Mouse (Mus musculus): ENCODE data around the gene Kcnd1. TPM values are rescaled to one million over a fixed set of nuclear protein-coding genes. Genes with fewer than 3 reads are reported as not detected.

The Kcnd1 gene
- polyA plus RNA-seq, 2 experiments, result 0.19 to 0.37 TPM

DNA sequence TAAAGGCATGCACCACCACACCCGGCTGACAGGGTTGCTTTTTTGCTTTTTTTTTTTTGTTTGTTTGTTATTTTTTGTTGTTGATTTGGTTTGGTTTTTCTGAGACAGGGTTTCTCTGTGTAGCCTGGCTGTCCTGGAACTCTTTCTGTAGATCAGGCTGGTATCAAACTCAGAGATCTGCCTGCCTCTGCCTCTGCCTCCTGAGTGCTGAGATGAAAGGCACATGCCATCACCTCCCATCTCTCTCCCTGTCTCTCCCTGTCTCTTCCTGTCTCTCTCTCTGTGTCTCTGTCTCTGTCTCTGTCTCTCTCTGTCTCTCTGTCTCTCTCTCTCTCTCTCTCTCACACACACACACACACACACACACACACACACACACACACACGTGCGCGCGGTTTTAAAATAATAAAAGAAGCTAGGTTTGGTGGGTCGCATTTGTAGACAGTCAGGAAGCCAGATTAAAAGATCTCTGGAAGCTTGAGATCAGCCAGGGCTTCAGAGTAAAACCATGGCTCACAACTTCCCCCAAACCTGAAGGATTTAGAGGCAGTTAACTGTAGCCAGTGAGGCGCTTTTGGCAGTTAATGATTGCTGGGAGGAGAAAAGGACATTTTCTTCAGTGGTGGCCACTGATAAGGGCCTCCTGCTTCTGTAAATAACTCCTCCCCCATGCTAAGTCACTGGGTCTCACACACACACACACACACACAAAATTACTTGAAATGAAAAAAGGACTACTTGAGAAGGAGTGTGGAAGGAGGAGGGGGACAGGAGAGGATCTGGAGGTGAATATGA is 43.4 kb upstream of the Kcnd1 start:
- WGBS (ENCODE audit: insufficient replicate concordance), result 19% methylated on average over 7 of the region's 7 CpGs
- H3K27ac ChIP-seq, result peak overlapping the region; percentile 96
- DNase-seq (ENCODE audit: low read depth in 3 of 3, low spot score in 3 of 3) (peak; percentile 62 to 68 (median 64)), ATAC-seq (ENCODE audit: insufficient read depth) (peak; percentile 88)
- H3K36me3 ChIP-seq (replicated peaks; ENCODE audit: control insufficient read depth, insufficient read depth, low read depth), result no peaks in the 10 kb centered on the region; the same call in 1 of the 2 replicates
- no peak overlapping the region for H3K4me3 ChIP-seq (ENCODE audit: insufficient read depth in 1 of 2, low read depth in 2 of 2, low read length in 2 of 2)
- H3K9ac ChIP-seq (replicated peaks), result peak overlapping the region; percentile 57
- H3K4me2 ChIP-seq (ENCODE audit: low read depth), result peak overlapping the region; percentile 57
- no peaks in the 10 kb centered on the region for H3K9me3 ChIP-seq (ENCODE audit: control insufficient read depth, low read length)
- peaks cover 16 to 35% of the 10 kb centered on the region in 2 experiments for H3K4me1 ChIP-seq (replicated peaks; ENCODE audit: control insufficient read depth in 2 of 2, insufficient read depth in 2 of 2, low read length in 1 of 2)
- H3K27me3 ChIP-seq (ENCODE audit: control insufficient read depth, insufficient read depth, low read length), result no peaks in the 10 kb centered on the region
- TF ChIP-seq CTCF (IDR thresholded peaks at IDR 0.05; ENCODE audit: low read depth) (no peak), EP300 (IDR thresholded peaks at IDR 0.05; ENCODE audit: low read depth) (peak; percentile 83)

DNA sequence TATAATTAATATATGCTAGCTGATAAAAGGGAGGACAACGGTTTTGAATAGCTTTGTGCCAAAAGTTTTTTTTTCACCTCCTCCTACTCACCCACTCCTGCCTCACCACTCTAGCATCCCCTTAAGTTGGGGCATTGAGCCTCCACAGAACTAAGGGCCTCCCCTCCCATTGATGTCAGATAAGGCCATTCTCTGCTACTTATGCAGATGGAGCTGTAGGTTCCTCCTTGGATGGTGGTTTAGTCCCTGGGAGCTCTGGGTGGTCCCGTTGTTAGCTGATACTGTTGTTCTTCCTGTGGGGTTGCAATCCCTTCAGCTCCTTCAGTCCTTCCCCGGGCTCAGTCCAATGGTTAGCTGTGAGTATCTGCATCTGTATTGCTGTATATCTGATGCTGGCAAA is 42.8 kb upstream of the Kcnd1 start:
- WGBS (ENCODE audit: insufficient replicate concordance), result 13% methylated on average over 3 of the region's 3 CpGs
- Histone ChIP-seq H3K4me1 (replicated peaks; ENCODE audit: control insufficient read depth in 2 of 2, insufficient read depth in 2 of 2, low read length in 1 of 2) (peaks cover 16 to 35% of the 10 kb centered on the region in 2 experiments), H3K9ac (replicated peaks) (peak overlapping the region; percentile 57), H3K36me3 (replicated peaks; ENCODE audit: control insufficient read depth, insufficient read depth, low read depth) (no peaks in the 10 kb centered on the region; the same call in 1 of the 2 replicates), H3K9me3 (ENCODE audit: control insufficient read depth, low read length) (no peaks in the 10 kb centered on the region), H3K27me3 (ENCODE audit: control insufficient read depth, insufficient read depth, low read length) (no peaks in the 10 kb centered on the region), H3K27ac (peak overlapping the region; percentile 96), H3K4me3 (ENCODE audit: insufficient read depth in 1 of 2, low read depth in 2 of 2, low read length in 2 of 2) (peak overlapping the region; percentile 12 to 26; a peak in 2 of 4 replicates), H3K4me2 (ENCODE audit: low read depth) (peak overlapping the region; percentile 57)
- peak; percentile 66 for ATAC-seq (ENCODE audit: insufficient read depth)
- TF ChIP-seq CTCF (IDR thresholded peaks at IDR 0.05; ENCODE audit: low read depth) (no peak), EP300 (IDR thresholded peaks at IDR 0.05; ENCODE audit: low read depth) (no peak)
- DNase-seq (ENCODE audit: low read depth in 3 of 3, low spot score in 3 of 3), result no peak

- DNase-seq (ENCODE audit: low read depth in 3 of 3, low spot score in 3 of 3) (no peak), ATAC-seq (ENCODE audit: insufficient read depth) (no peak)
- TF ChIP-seq CTCF (IDR thresholded peaks at IDR 0.05; ENCODE audit: low read depth), result peak; percentile 10; the same call in 1 of the 2 replicates
- no peak for TF ChIP-seq EP300 (IDR thresholded peaks at IDR 0.05; ENCODE audit: low read depth)
- H3K4me3 ChIP-seq (ENCODE audit: insufficient read depth in 1 of 2, low read depth in 2 of 2, low read length in 2 of 2), result no peak overlapping the region
- H3K27ac ChIP-seq, result no peak overlapping the region
- H3K4me2 ChIP-seq (ENCODE audit: low read depth), result no peak overlapping the region
- no peaks in the 10 kb centered on the region for H3K9me3 ChIP-seq (ENCODE audit: control insufficient read depth, low read length)
- no peaks in the 10 kb centered on the region for H3K36me3 ChIP-seq (replicated peaks; ENCODE audit: control insufficient read depth, insufficient read depth, low read depth)
- 74% methylated on average over 4 of the region's 4 CpGs for WGBS (ENCODE audit: insufficient replicate concordance)
- peaks cover 10 to 24% of the 10 kb centered on the region in 2 experiments for H3K4me1 ChIP-seq (replicated peaks; ENCODE audit: control insufficient read depth in 2 of 2, insufficient read depth in 2 of 2, low read length in 1 of 2)
- H3K27me3 ChIP-seq (ENCODE audit: control insufficient read depth, insufficient read depth, low read length), result no peaks in the 10 kb centered on the region
- H3K9ac ChIP-seq (replicated peaks), result no peak overlapping the region
Observed at GRCm38 (mm10) chrX:7782603-7783092, 39.4 kb upstream of the Kcnd1 start.

DNA sequence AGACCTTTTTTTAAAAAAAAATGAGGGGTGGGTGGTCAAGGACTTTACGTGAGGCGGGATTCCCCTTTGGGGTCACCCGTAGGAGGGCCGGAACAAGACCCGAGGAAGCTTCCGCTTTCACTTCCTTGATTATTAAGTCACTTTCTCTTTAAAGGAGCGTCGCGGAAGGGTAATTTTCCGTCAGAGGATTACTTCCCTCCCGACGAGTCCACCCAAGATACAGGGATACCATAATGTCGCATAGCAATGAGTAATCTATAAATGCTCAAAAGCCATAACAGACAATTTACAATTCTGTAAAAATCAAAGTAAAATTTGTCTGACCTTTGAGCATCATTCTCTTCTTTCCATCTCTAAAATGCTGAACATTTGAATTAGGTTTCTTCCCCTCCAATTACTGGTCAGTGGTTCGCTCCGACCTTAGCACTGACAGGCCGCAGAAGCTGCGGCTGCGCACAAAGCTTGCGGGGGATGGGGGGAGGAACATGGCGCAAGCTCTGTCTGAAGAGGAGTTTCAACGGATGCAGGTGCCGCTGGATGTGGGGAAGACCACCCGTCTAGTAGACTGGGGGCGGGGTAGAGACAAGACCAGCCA is 32.5 kb upstream of the Kcnd1 start, which contains the start of gene Gripap1:
TSS of gene Gripap1 (plus strand) at position 224 of the 595 bp plus-strand sequence.
- Histone ChIP-seq H3K36me3 (replicated peaks; ENCODE audit: control insufficient read depth, insufficient read depth, low read depth) (no peaks in the 10 kb centered on the region), H3K9me3 (ENCODE audit: control insufficient read depth, low read length) (no peaks in the 10 kb centered on the region), H3K27ac (peak within 1 kb of the TSS; percentile 57), H3K4me2 (ENCODE audit: low read depth) (peak within 1 kb of the TSS; percentile 76), H3K27me3 (ENCODE audit: control insufficient read depth, insufficient read depth, low read length) (no peaks in the 10 kb centered on the region), H3K9ac (replicated peaks) (peak within 1 kb of the TSS; percentile 77), H3K4me3 (ENCODE audit: insufficient read depth in 1 of 2, low read depth in 2 of 2, low read length in 2 of 2) (peak within 1 kb of the TSS; percentile 76 to 97), H3K4me1 (replicated peaks; ENCODE audit: control insufficient read depth in 2 of 2, insufficient read depth in 2 of 2, low read length in 1 of 2) (no peaks in the 10 kb centered on the region; a peak in 1 of 4 replicates)
- DNase-seq (ENCODE audit: low read depth in 3 of 3, low spot score in 3 of 3) (peak; percentile 75 to 83 (median 77)), ATAC-seq (ENCODE audit: insufficient read depth) (peak; percentile 90)
- 10% methylated on average over 24 of the region's 24 CpGs for WGBS (ENCODE audit: insufficient replicate concordance)
- TF ChIP-seq CTCF (IDR thresholded peaks at IDR 0.05; ENCODE audit: low read depth), result no peak
- no peak for TF ChIP-seq EP300 (IDR thresholded peaks at IDR 0.05; ENCODE audit: low read depth)

DNA sequence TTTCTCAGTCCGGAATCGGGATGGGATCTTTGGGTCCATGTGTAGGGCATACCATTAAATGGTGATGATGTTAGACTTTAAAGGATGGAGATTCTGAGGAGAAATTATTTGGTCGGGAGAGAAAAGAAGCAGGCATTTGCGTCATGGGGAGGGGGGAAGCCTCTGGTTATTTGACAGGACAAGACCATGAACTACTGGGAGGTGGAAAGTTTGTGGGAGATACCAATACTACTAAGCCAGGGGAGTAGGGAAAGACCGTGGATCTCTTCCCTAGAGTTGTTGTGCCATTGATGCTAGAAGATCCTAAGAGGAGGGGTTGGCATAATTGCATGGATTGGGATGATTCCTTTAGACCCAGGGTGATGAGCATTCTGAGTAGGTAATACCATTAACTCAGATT is 31.8 kb upstream of the Kcnd1 start:
- WGBS (ENCODE audit: insufficient replicate concordance), result 13% methylated on average over 5 of the region's 5 CpGs
- DNase-seq (ENCODE audit: low read depth in 3 of 3, low spot score in 3 of 3), result no peak
- Histone ChIP-seq H3K4me1 (replicated peaks; ENCODE audit: control insufficient read depth in 2 of 2, insufficient read depth in 2 of 2, low read length in 1 of 2) (no peaks in the 10 kb centered on the region; a peak in 1 of 4 replicates), H3K36me3 (replicated peaks; ENCODE audit: control insufficient read depth, insufficient read depth, low read depth) (no peaks in the 10 kb centered on the region), H3K9me3 (ENCODE audit: control insufficient read depth, low read length) (no peaks in the 10 kb centered on the region), H3K27ac (peak overlapping the region; percentile 36), H3K4me2 (ENCODE audit: low read depth) (peak overlapping the region; percentile 76), H3K9ac (replicated peaks) (peak overlapping the region; percentile 77), H3K4me3 (ENCODE audit: insufficient read depth in 1 of 2, low read depth in 2 of 2, low read length in 2 of 2) (peak overlapping the region; percentile 76 to 97), H3K27me3 (ENCODE audit: control insufficient read depth, insufficient read depth, low read length) (no peaks in the 10 kb centered on the region)
- ATAC-seq (ENCODE audit: insufficient read depth), result peak; percentile 44; the same call in 1 of the 2 replicates
- no peak for TF ChIP-seq EP300 (IDR thresholded peaks at IDR 0.05; ENCODE audit: low read depth)
- TF ChIP-seq CTCF (IDR thresholded peaks at IDR 0.05; ENCODE audit: low read depth), result no peak
